Mouse (Mus musculus) neural tube, embryonic 12.5 days (tissue): ENCODE data around the gene 4430402I18Rik. TPM values are rescaled to one million over a fixed set of nuclear protein-coding genes. Genes with fewer than 3 reads are reported as not detected.
A peak's percentile ranks its signal among the peaks of the same experiment; 100 is the strongest.

Experiments
- ATAC-seq: fragments of 200-750 bp; cut with Nextera tagmentation; 2 replicates; pipeline ENCODE4 v1.8.0; 2017; ENCODE audit warnings: low read depth, mild to moderate bottlenecking, moderate TSS enrichment, moderate library complexity; ENCODE audit not compliant: low FRiP score
- H3K27ac ChIP-seq: fragments of 300-500 bp; sonication (generic); 2 replicates; pipeline ENCODE4 v1.5.1; 2016
- H3K27me3 ChIP-seq: fragments of 300-500 bp; sonication (generic); replicated peaks from 2 replicates; pipeline ENCODE4 v1.6.1; 2016; ENCODE audit warnings: mild to moderate bottlenecking
- H3K36me3 ChIP-seq: fragments of 300-500 bp; sonication (generic); 2 replicates; pipeline ENCODE4 v1.6.1; 2016; ENCODE audit warnings: mild to moderate bottlenecking
- H3K4me1 ChIP-seq: fragments of 300-500 bp; sonication (generic); 2 replicates; pipeline ENCODE4 v1.6.1; 2016
- H3K4me2 ChIP-seq: fragments of 300-500 bp; sonication (generic); replicated peaks from 2 replicates; pipeline ENCODE4 v1.6.1; 2016; ENCODE audit warnings: mild to moderate bottlenecking
- H3K4me3 ChIP-seq: fragments of 300-500 bp; sonication (generic); 2 replicates; pipeline ENCODE4 v1.5.1; 2016
- H3K9ac ChIP-seq: fragments of 300-500 bp; sonication (generic); 2 replicates; pipeline ENCODE4 v1.6.1; 2016; ENCODE audit warnings: mild to moderate bottlenecking
- H3K9me3 ChIP-seq: fragments of 300-500 bp; sonication (generic); 2 replicates; pipeline ENCODE4 v1.6.1; 2016; ENCODE audit warnings: mild to moderate bottlenecking
- WGBS: fragments of 180-500 bp; shearing (Covaris S2); methylation state at CpG from one replicate; pipeline ENCODE4 v1.1.7; 2016; 5-methylcytosine and 5-hydroxymethylcytosine counted together
- polyA plus RNA-seq: library from polyadenylated mRNA; unstranded; fragments of >200 nt; fragmentation: Nextera tagmentation; extraction: Ambion mirVana; gene quantifications from 2 replicates; pipeline ENCODE4 v1.2.1, GENCODE M21; 2016

4430402I18Rik gene
- polyA plus RNA-seq, 1 experiment from 2014 or later, result 0.39 TPM

GRCm38 (mm10) chr19:28915602-28916250 is 51.9 kb downstream of the 4430402I18Rik start:
- no peak overlapping the region for H3K9ac ChIP-seq
- no peak for ATAC-seq
- no peak overlapping the region for H3K27ac ChIP-seq
- no peaks in the 10 kb centered on the region for H3K9me3 ChIP-seq
- no peaks in the 10 kb centered on the region for H3K4me1 ChIP-seq
- H3K4me2 ChIP-seq, result no peak overlapping the region
- no peaks in the 10 kb centered on the region for H3K36me3 ChIP-seq
- no peak overlapping the region for H3K4me3 ChIP-seq
- no peaks in the 10 kb centered on the region for H3K27me3 ChIP-seq
- 67% methylated on average over 2 of the region's 2 CpGs for WGBS

GRCm38 (mm10) chr19:28914598-28914997 is 53.0 kb downstream of the 4430402I18Rik start:
- no peaks in the 10 kb centered on the region for H3K4me1 ChIP-seq
- H3K27me3 ChIP-seq, result no peaks in the 10 kb centered on the region
- no peak overlapping the region for H3K4me2 ChIP-seq
- no peak overlapping the region for H3K4me3 ChIP-seq
- H3K9ac ChIP-seq, result no peak overlapping the region
- no peaks in the 10 kb centered on the region for H3K36me3 ChIP-seq
- H3K9me3 ChIP-seq, result no peaks in the 10 kb centered on the region
- H3K27ac ChIP-seq, result no peak overlapping the region
- 85% methylated on average over 6 of the region's 6 CpGs for WGBS
- ATAC-seq, result no peak

GRCm38 (mm10) chr19:28908693-28909092 is 58.9 kb downstream of the 4430402I18Rik start:
- Histone ChIP-seq H3K4me2 (no peak overlapping the region), H3K4me1 (no peaks in the 10 kb centered on the region), H3K36me3 (no peaks in the 10 kb centered on the region), H3K4me3 (no peak overlapping the region), H3K27ac (no peak overlapping the region), H3K9ac (no peak overlapping the region), H3K9me3 (no peaks in the 10 kb centered on the region), H3K27me3 (no peaks in the 10 kb centered on the region)
- ATAC-seq, result no peak
- WGBS, result 86% methylated on average over 9 of the region's 9 CpGs

DNA sequence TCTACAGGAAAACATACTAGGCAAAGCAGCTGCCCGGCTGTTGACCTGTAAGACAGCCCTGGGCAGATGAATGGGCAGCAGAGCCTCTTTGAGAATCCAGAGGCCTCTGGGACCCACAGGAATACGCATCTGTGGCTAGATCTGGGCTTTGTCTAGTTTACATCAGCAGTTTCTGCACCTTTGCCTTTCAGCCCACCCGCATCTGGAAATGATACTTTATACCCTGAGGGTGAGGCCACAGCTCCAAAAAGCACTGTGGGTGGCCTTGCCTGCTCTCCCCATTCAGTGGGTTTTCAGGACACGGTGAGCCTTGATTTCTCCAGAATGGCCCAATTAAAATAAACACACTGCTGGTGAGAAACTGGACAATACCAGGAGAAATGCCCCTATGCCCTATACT is 59.4 kb downstream of the 4430402I18Rik start:
- Histone ChIP-seq H3K4me1 (no peaks in the 10 kb centered on the region), H3K36me3 (no peaks in the 10 kb centered on the region), H3K4me3 (no peak overlapping the region), H3K27ac (no peak overlapping the region), H3K4me2 (no peak overlapping the region), H3K9ac (no peak overlapping the region), H3K27me3 (no peaks in the 10 kb centered on the region), H3K9me3 (no peaks in the 10 kb centered on the region)
- ATAC-seq, result no peak
- 57% methylated on average over 4 of the region's 4 CpGs for WGBS

DNA sequence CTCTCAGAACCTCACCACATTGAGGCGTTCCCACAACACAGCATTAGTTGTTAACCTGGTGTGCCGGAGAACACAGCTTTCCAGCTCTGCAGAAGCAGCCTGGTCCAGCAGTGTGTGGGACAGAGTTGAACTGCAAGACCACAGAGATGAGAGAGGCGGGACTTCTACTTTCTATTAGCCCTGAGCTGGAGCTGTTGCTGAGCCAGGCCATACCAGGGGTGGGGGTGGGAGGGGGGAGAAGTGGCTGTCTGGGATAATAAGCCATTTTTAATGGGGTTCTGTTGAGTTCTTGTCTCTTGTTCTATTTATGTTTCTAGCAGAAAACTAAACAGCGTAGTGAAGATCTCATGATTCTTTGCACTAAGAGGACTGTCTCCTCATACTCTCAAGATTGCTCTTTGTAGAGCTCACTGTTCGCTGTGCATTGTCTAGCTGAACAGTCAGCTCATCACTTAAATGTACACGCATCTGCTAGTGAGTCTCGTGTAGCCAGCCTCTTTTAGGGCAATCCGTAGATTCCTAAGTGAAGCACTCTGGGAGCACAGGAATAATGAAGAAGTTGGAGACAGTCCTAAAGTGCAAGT is 64.0 kb downstream of the 4430402I18Rik start:
- H3K9me3 ChIP-seq, result no peaks in the 10 kb centered on the region
- H3K4me1 ChIP-seq, result no peaks in the 10 kb centered on the region
- H3K9ac ChIP-seq, result no peak overlapping the region
- H3K36me3 ChIP-seq, result no peaks in the 10 kb centered on the region
- ATAC-seq, result no peak
- no peaks in the 10 kb centered on the region for H3K27me3 ChIP-seq
- no peak overlapping the region for H3K4me3 ChIP-seq
- no peak overlapping the region for H3K27ac ChIP-seq
- no peak overlapping the region for H3K4me2 ChIP-seq
- WGBS, result 89% methylated on average over 8 of the region's 8 CpGs

GRCm38 (mm10) chr19:28902806-28903205 is 64.8 kb downstream of the 4430402I18Rik start:
- no peak overlapping the region for H3K9ac ChIP-seq
- no peaks in the 10 kb centered on the region for H3K27me3 ChIP-seq
- no peak overlapping the region for H3K4me3 ChIP-seq
- H3K4me2 ChIP-seq, result no peak overlapping the region
- H3K36me3 ChIP-seq, result no peaks in the 10 kb centered on the region
- no peak overlapping the region for H3K27ac ChIP-seq
- no peak for ATAC-seq
- H3K4me1 ChIP-seq, result no peaks in the 10 kb centered on the region
- WGBS, result 87% methylated on average over 4 of the region's 4 CpGs
- H3K9me3 ChIP-seq, result no peaks in the 10 kb centered on the region

DNA sequence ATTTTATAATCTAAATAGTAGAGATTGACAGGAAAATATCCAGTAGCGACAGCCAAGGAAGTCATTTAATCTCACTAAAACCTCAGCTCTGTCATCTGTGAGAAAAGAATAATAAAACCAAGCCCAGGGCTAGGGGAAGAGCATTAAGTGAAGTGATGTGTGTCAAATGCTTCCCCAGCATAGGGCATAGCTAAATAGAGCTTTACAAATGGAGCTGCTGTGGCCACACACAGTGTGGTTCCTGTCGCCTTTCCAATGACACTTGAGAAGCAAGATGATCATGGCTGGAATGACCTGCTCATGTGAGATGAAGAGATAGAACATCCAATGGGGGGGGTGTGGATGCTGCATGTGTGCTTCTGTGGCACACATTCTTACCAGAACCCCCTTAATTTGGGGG is 65.5 kb downstream of the 4430402I18Rik start:
- Histone ChIP-seq H3K9me3 (no peaks in the 10 kb centered on the region), H3K4me2 (no peak overlapping the region), H3K27me3 (no peaks in the 10 kb centered on the region), H3K4me3 (no peak overlapping the region), H3K9ac (no peak overlapping the region), H3K27ac (no peak overlapping the region), H3K4me1 (no peaks in the 10 kb centered on the region), H3K36me3 (no peaks in the 10 kb centered on the region)
- peak; percentile 87 for ATAC-seq
- 37% methylated on average over 2 of the region's 2 CpGs for WGBS

DNA sequence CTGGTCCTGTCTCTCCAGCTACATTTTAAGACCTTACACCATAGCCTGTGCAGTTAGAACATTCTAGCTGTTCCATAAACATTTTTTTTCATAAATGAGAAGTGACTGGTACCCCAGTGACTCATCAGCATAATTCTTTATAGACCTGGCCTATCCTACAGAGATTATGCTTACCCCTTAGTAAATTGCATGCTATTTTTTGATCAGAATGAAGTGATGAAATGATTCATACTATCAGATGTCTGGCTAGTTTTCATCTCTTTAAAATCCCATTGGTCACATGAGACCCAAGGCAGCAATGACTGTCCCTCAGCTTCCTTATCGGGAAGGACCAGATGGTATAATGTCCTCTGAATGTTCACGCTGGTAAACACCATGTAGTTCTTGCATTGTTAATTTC is 66.8 kb downstream of the 4430402I18Rik start:
- 91% methylated on average over 2 of the region's 2 CpGs for WGBS
- H3K9ac ChIP-seq, result no peak overlapping the region
- no peaks in the 10 kb centered on the region for H3K9me3 ChIP-seq
- ATAC-seq, result no peak
- no peak overlapping the region for H3K27ac ChIP-seq
- no peak overlapping the region for H3K4me3 ChIP-seq
- H3K4me1 ChIP-seq, result no peaks in the 10 kb centered on the region
- no peak overlapping the region for H3K4me2 ChIP-seq
- H3K27me3 ChIP-seq, result no peaks in the 10 kb centered on the region
- H3K36me3 ChIP-seq, result no peaks in the 10 kb centered on the region

DNA sequence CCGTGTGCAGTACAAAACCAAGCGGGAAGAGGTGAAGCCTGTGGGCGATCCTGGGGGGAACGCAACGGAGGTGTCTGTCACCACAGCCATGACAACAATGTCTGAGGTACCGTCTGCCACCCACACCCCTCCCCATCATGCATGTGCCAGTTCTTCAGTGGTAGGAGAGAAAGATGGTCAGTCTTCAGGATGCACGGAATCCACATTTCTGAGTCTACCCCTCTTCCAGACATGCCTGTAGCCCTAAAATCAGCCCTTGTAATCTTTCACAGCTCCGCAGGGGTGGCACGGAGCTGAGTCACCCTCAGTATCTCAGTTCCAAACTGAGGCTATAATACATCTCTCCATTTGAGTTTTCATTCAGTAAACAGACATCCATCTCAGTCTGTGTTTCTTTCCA is 70.1 kb downstream of the 4430402I18Rik start:
- no peak overlapping the region for H3K4me3 ChIP-seq
- WGBS, result 88% methylated on average over 9 of the region's 9 CpGs
- no peak overlapping the region for H3K27ac ChIP-seq
- no peaks in the 10 kb centered on the region for H3K27me3 ChIP-seq
- no peak for ATAC-seq
- no peak overlapping the region for H3K4me2 ChIP-seq
- H3K9ac ChIP-seq, result no peak overlapping the region
- H3K9me3 ChIP-seq, result no peaks in the 10 kb centered on the region
- H3K36me3 ChIP-seq, result no peaks in the 10 kb centered on the region
- peaks cover 11% of the 10 kb centered on the region for H3K4me1 ChIP-seq

DNA sequence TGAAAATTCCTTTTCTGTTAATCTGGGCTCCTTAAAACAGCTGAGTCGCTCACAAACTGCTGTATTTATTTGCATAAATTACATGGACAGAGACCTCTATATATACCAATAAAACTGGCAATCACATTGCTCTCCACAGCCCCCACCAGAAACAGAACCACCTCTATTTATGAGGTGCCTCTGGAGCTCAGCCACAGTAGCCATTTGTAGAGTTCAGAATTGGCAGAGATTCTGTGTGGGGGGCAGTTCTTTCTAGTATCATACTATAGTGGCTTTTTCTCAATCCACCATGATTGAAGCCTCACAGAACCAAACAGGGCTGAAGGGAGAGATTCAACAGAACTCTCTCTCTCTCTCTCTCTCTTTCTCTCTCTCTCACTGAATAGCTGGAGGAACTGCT is 71.0 kb downstream of the 4430402I18Rik start:
- no peak for ATAC-seq
- Histone ChIP-seq H3K36me3 (no peaks in the 10 kb centered on the region), H3K4me1 (peaks cover 11% of the 10 kb centered on the region), H3K27ac (no peak overlapping the region), H3K9me3 (no peaks in the 10 kb centered on the region), H3K4me3 (no peak overlapping the region), H3K27me3 (no peaks in the 10 kb centered on the region), H3K4me2 (no peak overlapping the region), H3K9ac (no peak overlapping the region)
- WGBS, result 60% methylated on average over 1 of the region's 1 CpGs

- Histone ChIP-seq H3K4me2 (no peak overlapping the region), H3K27ac (no peak overlapping the region), H3K4me1 (peaks cover 11% of the 10 kb centered on the region), H3K9ac (no peak overlapping the region), H3K36me3 (no peaks in the 10 kb centered on the region), H3K27me3 (no peaks in the 10 kb centered on the region), H3K9me3 (no peaks in the 10 kb centered on the region), H3K4me3 (no peak overlapping the region)
- 68% methylated on average over 1 of the region's 1 CpGs for WGBS
- ATAC-seq, result peak; percentile 68; the same call in 1 of the 2 replicates
Measured at GRCm38 (mm10) chr19:28891864-28892263, 75.7 kb downstream of the 4430402I18Rik start.

GRCm38 (mm10) chr19:28891238-28891637 is 76.4 kb downstream of the 4430402I18Rik start:
- no peaks in the 10 kb centered on the region for H3K36me3 ChIP-seq

DNA sequence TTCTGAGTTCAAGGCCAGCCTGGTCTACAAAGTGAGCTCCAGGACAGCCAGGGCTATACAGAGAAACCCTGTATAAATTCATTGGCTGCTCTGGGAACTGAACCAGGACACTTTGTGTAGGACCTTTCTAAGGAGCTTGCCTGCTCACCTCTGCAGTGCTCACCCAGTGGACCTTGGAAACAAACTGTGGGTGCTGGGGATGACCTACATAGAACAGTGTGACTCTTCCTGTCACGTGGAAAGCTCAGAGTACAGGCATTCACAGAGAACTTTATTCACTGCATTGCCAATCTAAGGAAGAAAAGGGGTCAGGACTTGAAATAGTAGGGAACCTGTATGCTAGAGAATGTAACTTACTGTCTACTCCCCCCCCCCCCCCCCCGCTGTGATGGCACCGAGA is 78.3 kb downstream of the 4430402I18Rik start:
- H3K36me3 ChIP-seq, result no peaks in the 10 kb centered on the region
- no peak overlapping the region for H3K4me3 ChIP-seq
- H3K9me3 ChIP-seq, result no peaks in the 10 kb centered on the region
- peaks cover 11% of the 10 kb centered on the region for H3K4me1 ChIP-seq
- 62% methylated on average over 3 of the region's 3 CpGs for WGBS
- no peak for ATAC-seq
- H3K4me2 ChIP-seq, result no peak overlapping the region
- no peaks in the 10 kb centered on the region for H3K27me3 ChIP-seq
- H3K27ac ChIP-seq, result no peak overlapping the region
- H3K9ac ChIP-seq, result no peak overlapping the region

More at GRCm38 (mm10) chr19:28891238-28891637, 76.4 kb downstream of the 4430402I18Rik start:
- H3K27me3 ChIP-seq, result no peaks in the 10 kb centered on the region
- ATAC-seq, result no peak
- peaks cover 11% of the 10 kb centered on the region for H3K4me1 ChIP-seq
- no peak overlapping the region for H3K9ac ChIP-seq
- H3K4me2 ChIP-seq, result no peak overlapping the region
- 68% methylated on average over 5 of the region's 5 CpGs for WGBS
- no peak overlapping the region for H3K4me3 ChIP-seq
- H3K9me3 ChIP-seq, result no peaks in the 10 kb centered on the region
- no peak overlapping the region for H3K27ac ChIP-seq
